Mouse (Mus musculus) bone marrow, adult 2 months (tissue): Measurements from ENCODE around the gene Hoxc6. TPM values are rescaled to one million over a fixed set of nuclear protein-coding genes. Genes with fewer than 3 reads are reported as not detected.

Source experiments
- H3K27ac ChIP-seq: fragments of 200-500 bp; 2 replicates; pipeline ENCODE4 v1.5.1; 2012; ENCODE audit warnings: low read depth, mild to moderate bottlenecking, control low read depth, inconsistent platforms, low read length; ENCODE audit not compliant: control insufficient read depth, poor library complexity, insufficient read depth
- H3K4me1 ChIP-seq: fragments of 200-500 bp; 2 replicates; pipeline ENCODE4 v1.6.1; 2011; ENCODE audit warnings: low read length; ENCODE audit not compliant: control insufficient read depth, insufficient read depth
- H3K4me3 ChIP-seq: fragments of 200-500 bp; replicated peaks from 2 replicates; pipeline ENCODE3; 2011; ENCODE audit warnings: mild to moderate bottlenecking, low read depth, low read length, control low read depth; ENCODE audit not compliant: control insufficient read depth
- CTCF ChIP-seq: fragments of 200-500 bp; IDR thresholded peaks from 2 replicates; pipeline ENCODE4 v1.5.1; 2011; ENCODE audit warnings: low read length, control low read depth; ENCODE audit not compliant: control insufficient read depth, insufficient read depth
- POLR2A ChIP-seq: fragments of 200-500 bp; IDR thresholded peaks from 2 replicates; pipeline ENCODE4 v1.6.1; 2011; ENCODE audit warnings: low read depth, mild to moderate bottlenecking, control low read depth, low read length, borderline replicate concordance; ENCODE audit not compliant: control insufficient read depth
- WGBS: fragments of 180-500 bp; shearing (Covaris S2); methylation state at CpG from one replicate; pipeline ENCODE4 v1.1.7; 2018; 5-methylcytosine and 5-hydroxymethylcytosine counted together
- polyA plus RNA-seq: library from polyadenylated mRNA; stranded (reverse); fragments of >200 nt; gene quantifications from 2 replicates; pipeline ENCODE4 v1.2.4, GENCODE M21; 2011; ENCODE audit warnings: low replicate concordance; ENCODE audit not compliant: missing spikeins, insufficient read depth, insufficient read length

Gene Hoxc6
- polyA plus RNA-seq, 1 experiment: 2.4 TPM

- no peak overlapping the region for H3K27ac ChIP-seq
- H3K4me1 ChIP-seq: no peaks in the 10 kb centered on the region
- TF ChIP-seq POLR2A (no peak), CTCF (no peak)
- H3K4me3 ChIP-seq: no peak overlapping the region
- 5% methylated on average over 14 of the region's 14 CpGs for WGBS
Measured at GRCm38 (mm10) chr15:102980912-102981311, 17.1 kb upstream of the Hoxc6 start.

- TF ChIP-seq POLR2A: peak; percentile 9; the same call in 1 of the 2 replicates
- no peak for TF ChIP-seq CTCF
- Histone ChIP-seq H3K27ac (no peak overlapping the region), H3K4me3 (no peak overlapping the region), H3K4me1 (no peaks in the 10 kb centered on the region)
- 3% methylated on average over 88 of the region's 88 CpGs for WGBS
Measured at GRCm38 (mm10) chr15:102981379-102982288, 16.4 kb upstream of the Hoxc6 start.

- no peak for TF ChIP-seq POLR2A
- TF ChIP-seq CTCF: no peak
Measured at GRCm38 (mm10) chr15:102983716-102984115, 14.3 kb upstream of the Hoxc6 start.

GRCm38 (mm10) chr15:102984521-102984920 is 13.5 kb upstream of the Hoxc6 start:
- no peaks in the 10 kb centered on the region for H3K4me1 ChIP-seq
- 30% methylated on average over 10 of the region's 10 CpGs for WGBS
- no peak overlapping the region for H3K4me3 ChIP-seq
- H3K27ac ChIP-seq: no peak overlapping the region
- no peak for TF ChIP-seq CTCF
- no peak for TF ChIP-seq POLR2A

More at GRCm38 (mm10) chr15:102983716-102984115, 14.3 kb upstream of the Hoxc6 start:
- no peak overlapping the region for H3K27ac ChIP-seq
- WGBS: 15% methylated on average over 12 of the region's 12 CpGs
- H3K4me3 ChIP-seq: no peak overlapping the region
- H3K4me1 ChIP-seq: no peaks in the 10 kb centered on the region

GRCm38 (mm10) chr15:102984925-102985324 is 13.1 kb upstream of the Hoxc6 start:
- 32% methylated on average over 3 of the region's 3 CpGs for WGBS
- Histone ChIP-seq H3K4me1 (no peaks in the 10 kb centered on the region), H3K4me3 (no peak overlapping the region), H3K27ac (no peak overlapping the region)
- no peak for TF ChIP-seq POLR2A
- TF ChIP-seq CTCF: no peak

- no peak overlapping the region for H3K4me3 ChIP-seq
- no peaks in the 10 kb centered on the region for H3K4me1 ChIP-seq
- WGBS: 7% methylated on average over 21 of the region's 21 CpGs
- no peak overlapping the region for H3K27ac ChIP-seq
- TF ChIP-seq CTCF: peak; percentile 93
- no peak for TF ChIP-seq POLR2A
Measured at GRCm38 (mm10) chr15:102987124-102987833, 10.8 kb upstream of the Hoxc6 start.

- Histone ChIP-seq H3K27ac (no peak overlapping the region), H3K4me3 (no peak overlapping the region), H3K4me1 (no peaks in the 10 kb centered on the region)
- TF ChIP-seq POLR2A (no peak), CTCF (no peak)
- 47% methylated on average over 5 of the region's 5 CpGs for WGBS
Measured at GRCm38 (mm10) chr15:102988078-102988477, 10.0 kb upstream of the Hoxc6 start.

- H3K4me3 ChIP-seq: no peak within 1 kb of the TSS
- no peaks in the 10 kb centered on the region for H3K4me1 ChIP-seq
- no peak for TF ChIP-seq POLR2A
- WGBS: 5% methylated on average over 69 of the region's 69 CpGs
- no peak within 1 kb of the TSS; the same call in 1 of the 2 replicates for H3K27ac ChIP-seq
Measured at GRCm38 (mm10) chr15:102990461-102991397, 7.3 kb upstream of the Hoxc6 start, which contains the start of gene Hoxc8. Gene Hoxc8 (plus strand): TSS chr15:102990607.
